Mouse (Mus musculus): ENCODE measurements around the gene Nans. TPM values are rescaled to one million over a fixed set of nuclear protein-coding genes. Genes with fewer than 3 reads are reported as not detected.

The Nans gene
- polyA plus RNA-seq, 1 experiment = 103 TPM

DNA sequence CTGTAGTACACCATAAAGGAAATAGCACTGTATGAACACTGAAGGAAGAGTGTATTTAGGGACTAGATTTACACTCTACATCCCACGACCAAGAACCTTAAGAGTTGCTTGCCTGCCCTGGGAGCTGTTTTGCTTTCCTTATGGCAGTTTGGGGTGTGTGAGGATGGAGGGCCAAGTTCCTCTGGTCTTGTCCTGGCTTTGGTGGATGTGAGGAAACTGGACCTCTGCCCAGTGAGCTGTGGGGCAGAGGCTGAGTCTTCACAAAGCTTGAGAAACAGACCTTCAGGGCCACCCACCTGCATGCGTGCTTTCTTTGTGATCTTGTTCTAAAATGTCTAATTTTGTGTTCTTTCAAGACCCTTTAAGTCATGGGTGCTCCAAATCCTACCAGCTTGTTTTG is 43.5 kb downstream of the Nans start:
- Histone ChIP-seq H3K27me3 (ENCODE audit: control insufficient read depth, insufficient read depth, low read length, poor library complexity, severe bottlenecking) (no peaks in the 10 kb centered on the region), H3K27ac (ENCODE audit: insufficient read depth, low read length) (no peak overlapping the region), H3K4me3 (ENCODE audit: low read depth, low read length) (no peak overlapping the region), H3K36me3 (ENCODE audit: control insufficient read depth, insufficient read depth, low read length, poor library complexity, severe bottlenecking) (no peaks in the 10 kb centered on the region), H3K9me3 (replicated peaks; ENCODE audit: control insufficient read depth, insufficient read depth, low read length, poor library complexity, severe bottlenecking) (no peaks in the 10 kb centered on the region), H3K9ac (ENCODE audit: low read depth, poor library complexity, severe bottlenecking) (no peak overlapping the region), H3K4me1 (ENCODE audit: control insufficient read depth, insufficient read depth, low read length) (peaks cover 2% of the 10 kb centered on the region)
- TF ChIP-seq EP300 (IDR thresholded peaks at IDR 0.05; ENCODE audit: insufficient read depth, low read depth, low read length) = no peak
- TF ChIP-seq CTCF (IDR thresholded peaks at IDR 0.05; ENCODE audit: low read depth, low read length) = no peak
- TF ChIP-seq POLR2A (IDR thresholded peaks at IDR 0.05; ENCODE audit: insufficient read depth, low read length) = no peak

DNA sequence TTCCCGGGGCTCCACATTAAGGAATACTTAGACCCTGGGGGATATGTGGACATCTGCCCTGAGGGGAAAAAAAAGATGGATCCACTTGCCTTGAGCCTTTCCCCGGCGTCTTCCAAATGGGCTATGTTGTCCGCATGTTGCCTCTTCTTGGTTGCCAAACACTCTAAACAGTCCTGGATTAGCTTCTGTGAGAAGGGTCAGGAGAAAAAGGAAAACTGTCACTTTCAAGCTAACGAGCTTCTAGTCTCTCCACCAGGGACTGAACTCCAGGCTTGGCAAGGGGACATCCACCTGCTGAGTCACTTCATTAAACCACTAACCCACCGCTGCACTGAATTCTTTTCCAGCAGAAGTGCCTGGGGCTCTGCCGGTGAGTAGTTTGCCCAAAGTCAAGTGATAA is 43.9 kb downstream of the Nans start:
- peaks cover 2% of the 10 kb centered on the region for H3K4me1 ChIP-seq (ENCODE audit: control insufficient read depth, insufficient read depth, low read length)
- no peak overlapping the region for H3K9ac ChIP-seq (ENCODE audit: low read depth, poor library complexity, severe bottlenecking)
- H3K27me3 ChIP-seq (ENCODE audit: control insufficient read depth, insufficient read depth, low read length, poor library complexity, severe bottlenecking) = no peaks in the 10 kb centered on the region
- no peaks in the 10 kb centered on the region for H3K9me3 ChIP-seq (replicated peaks; ENCODE audit: control insufficient read depth, insufficient read depth, low read length, poor library complexity, severe bottlenecking)
- no peaks in the 10 kb centered on the region for H3K36me3 ChIP-seq (ENCODE audit: control insufficient read depth, insufficient read depth, low read length, poor library complexity, severe bottlenecking)
- no peak overlapping the region for H3K4me3 ChIP-seq (ENCODE audit: low read depth, low read length)
- no peak overlapping the region for H3K27ac ChIP-seq (ENCODE audit: insufficient read depth, low read length)
- TF ChIP-seq CTCF (IDR thresholded peaks at IDR 0.05; ENCODE audit: low read depth, low read length) (no peak), POLR2A (IDR thresholded peaks at IDR 0.05; ENCODE audit: insufficient read depth, low read length) (no peak), EP300 (IDR thresholded peaks at IDR 0.05; ENCODE audit: insufficient read depth, low read depth, low read length) (no peak)

DNA sequence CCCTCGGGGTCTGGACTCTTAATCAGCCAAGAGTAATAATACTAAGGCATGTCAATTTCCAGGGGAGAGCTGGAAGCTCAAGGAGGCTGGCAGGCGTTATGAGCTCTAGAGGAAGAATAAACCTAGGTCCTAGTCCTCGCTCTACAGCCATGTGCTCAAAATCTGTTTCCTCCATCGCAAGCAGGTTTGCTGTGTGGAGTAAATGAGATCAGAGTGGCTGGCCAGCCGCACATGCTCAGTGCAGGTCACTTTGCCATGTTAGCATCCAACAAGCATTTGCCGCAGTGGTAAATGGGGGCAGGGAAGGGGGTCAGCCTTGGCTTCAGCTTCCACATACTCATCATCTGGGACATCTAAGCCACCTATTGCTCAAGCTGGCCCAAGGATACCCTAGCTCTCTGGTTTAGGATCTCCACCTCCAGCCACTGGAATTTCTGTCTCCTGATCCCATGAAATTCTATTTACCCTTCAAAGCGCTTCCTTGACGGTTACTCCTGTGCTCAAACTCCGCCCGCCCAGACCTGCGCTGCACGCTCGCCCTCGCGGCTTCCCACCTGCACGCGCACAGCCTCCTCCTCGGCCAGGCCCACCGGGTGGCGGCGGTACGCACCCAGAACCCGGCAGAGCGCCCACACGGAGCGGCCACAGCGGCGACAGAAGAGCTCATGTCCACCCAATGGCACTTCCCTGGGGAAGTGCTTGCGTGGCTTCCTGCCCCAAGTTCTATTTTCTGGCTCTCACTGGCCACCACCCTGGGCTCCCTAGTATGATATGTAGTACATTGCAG is 45.1 kb downstream of the Nans start:
- Histone ChIP-seq H3K9ac (ENCODE audit: low read depth, poor library complexity, severe bottlenecking) (0 out of 2 replicates have a peak overlapping the region, but pooled peaks have one; percentile 20), H3K27me3 (ENCODE audit: control insufficient read depth, insufficient read depth, low read length, poor library complexity, severe bottlenecking) (no peaks in the 10 kb centered on the region), H3K4me1 (ENCODE audit: control insufficient read depth, insufficient read depth, low read length) (peaks cover 2% of the 10 kb centered on the region), H3K36me3 (ENCODE audit: control insufficient read depth, insufficient read depth, low read length, poor library complexity, severe bottlenecking) (no peaks in the 10 kb centered on the region), H3K9me3 (replicated peaks; ENCODE audit: control insufficient read depth, insufficient read depth, low read length, poor library complexity, severe bottlenecking) (no peaks in the 10 kb centered on the region), H3K27ac (ENCODE audit: insufficient read depth, low read length) (no peak overlapping the region), H3K4me3 (ENCODE audit: low read depth, low read length) (peak overlapping the region; percentile 18)
- TF ChIP-seq POLR2A (IDR thresholded peaks at IDR 0.05; ENCODE audit: insufficient read depth, low read length) (no peak), CTCF (IDR thresholded peaks at IDR 0.05; ENCODE audit: low read depth, low read length) (no peak), EP300 (IDR thresholded peaks at IDR 0.05; ENCODE audit: insufficient read depth, low read depth, low read length) (no peak)

DNA sequence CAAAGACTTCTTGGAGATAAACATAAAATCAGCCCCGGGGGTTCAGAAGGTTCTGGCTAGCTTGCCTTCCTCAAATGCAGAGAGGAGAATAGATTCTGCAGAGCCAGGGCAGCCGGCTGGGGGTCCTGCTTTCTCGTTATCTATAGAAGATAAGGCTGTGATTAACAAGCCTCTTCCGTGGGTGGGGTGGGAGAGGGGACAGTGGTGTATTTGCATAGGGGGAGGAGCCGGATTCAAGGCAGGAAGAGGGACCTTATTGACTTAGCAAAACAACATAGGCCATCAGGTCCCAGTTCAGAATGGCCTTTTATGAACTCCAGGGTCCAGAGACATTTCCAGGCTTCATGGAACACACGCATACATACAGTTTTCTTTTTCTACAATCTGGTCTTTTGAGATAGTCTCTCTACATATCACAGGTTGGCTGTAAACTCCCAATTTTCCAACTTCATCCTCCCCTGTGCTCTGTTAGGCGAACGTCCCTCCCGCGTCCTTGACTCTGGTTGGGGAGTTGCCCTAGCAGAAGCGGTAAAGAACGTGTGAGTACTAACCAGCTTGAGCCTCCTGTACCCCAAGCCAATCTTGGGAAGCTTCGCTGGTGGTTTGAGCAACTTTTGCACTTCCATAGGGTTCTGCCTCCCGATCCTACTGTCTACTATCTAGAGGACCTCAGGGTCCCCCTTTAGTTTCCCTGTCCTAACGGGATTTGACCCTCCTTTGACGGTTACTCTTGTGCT is 46.2 kb downstream of the Nans start:
- TF ChIP-seq CTCF (IDR thresholded peaks at IDR 0.05; ENCODE audit: low read depth, low read length) (no peak), EP300 (IDR thresholded peaks at IDR 0.05; ENCODE audit: insufficient read depth, low read depth, low read length) (no peak), POLR2A (IDR thresholded peaks at IDR 0.05; ENCODE audit: insufficient read depth, low read length) (no peak)
- Histone ChIP-seq H3K36me3 (ENCODE audit: control insufficient read depth, insufficient read depth, low read length, poor library complexity, severe bottlenecking) (no peaks in the 10 kb centered on the region), H3K9ac (ENCODE audit: low read depth, poor library complexity, severe bottlenecking) (0 out of 2 replicates have a peak overlapping the region, but pooled peaks have one; percentile 14), H3K9me3 (replicated peaks; ENCODE audit: control insufficient read depth, insufficient read depth, low read length, poor library complexity, severe bottlenecking) (no peaks in the 10 kb centered on the region), H3K27me3 (ENCODE audit: control insufficient read depth, insufficient read depth, low read length, poor library complexity, severe bottlenecking) (no peaks in the 10 kb centered on the region), H3K27ac (ENCODE audit: insufficient read depth, low read length) (no peak overlapping the region), H3K4me1 (ENCODE audit: control insufficient read depth, insufficient read depth, low read length) (peaks cover 2% of the 10 kb centered on the region), H3K4me3 (ENCODE audit: low read depth, low read length) (peak overlapping the region; percentile 65)

DNA sequence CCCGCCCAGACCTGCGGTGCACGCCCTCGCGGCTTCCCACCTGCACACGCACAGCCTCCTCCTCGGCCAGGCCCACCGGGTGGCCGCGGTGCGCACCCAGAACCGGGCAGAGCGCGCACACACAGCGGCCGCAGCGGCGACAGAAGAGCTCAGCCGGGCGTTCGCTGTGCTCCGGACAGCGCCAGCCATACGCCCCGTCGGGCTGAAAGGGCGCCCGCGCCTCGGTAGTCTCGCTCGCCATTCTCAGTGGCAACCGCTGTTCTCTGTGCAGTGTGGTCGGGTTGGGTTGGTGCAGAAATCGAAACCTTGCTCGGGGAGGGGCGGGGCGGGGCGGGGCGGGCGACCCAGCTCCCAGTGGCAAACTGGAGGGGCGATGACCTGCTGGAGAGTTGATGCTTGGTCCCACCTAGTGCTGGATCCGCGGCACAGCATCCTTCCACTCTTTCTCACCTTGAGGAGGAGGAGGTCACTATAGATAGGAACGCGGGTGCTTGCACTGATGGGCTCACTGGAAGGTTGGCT is 46.9 kb downstream of the Nans start, which contains the start of gene Trim14:
Gene Trim14 (minus strand): TSS at position 302 of the 522 bp plus-strand sequence.
- Histone ChIP-seq H3K4me3 (ENCODE audit: low read depth, low read length) (peak within 1 kb of the TSS; percentile 65), H3K36me3 (ENCODE audit: control insufficient read depth, insufficient read depth, low read length, poor library complexity, severe bottlenecking) (no peaks in the 10 kb centered on the region), H3K27me3 (ENCODE audit: control insufficient read depth, insufficient read depth, low read length, poor library complexity, severe bottlenecking) (no peaks in the 10 kb centered on the region), H3K27ac (ENCODE audit: insufficient read depth, low read length) (no peak within 1 kb of the TSS), H3K4me1 (ENCODE audit: control insufficient read depth, insufficient read depth, low read length) (peaks cover 2% of the 10 kb centered on the region), H3K9ac (ENCODE audit: low read depth, poor library complexity, severe bottlenecking) (0 out of 2 replicates have a peak within 1 kb of the TSS, but pooled peaks have one; percentile 14), H3K9me3 (replicated peaks; ENCODE audit: control insufficient read depth, insufficient read depth, low read length, poor library complexity, severe bottlenecking) (no peaks in the 10 kb centered on the region)
- no peak for TF ChIP-seq POLR2A (IDR thresholded peaks at IDR 0.05; ENCODE audit: insufficient read depth, low read length)
- no peak for TF ChIP-seq EP300 (IDR thresholded peaks at IDR 0.05; ENCODE audit: insufficient read depth, low read depth, low read length)
- TF ChIP-seq CTCF (IDR thresholded peaks at IDR 0.05; ENCODE audit: low read depth, low read length) = peak; percentile 43

All from ES-Bruce4 (cell line).